Mouse (Mus musculus): ENCODE results near the gene Cab39l.

GRCm38 (mm10) chr14:59627142-59627680 is 186.4 kb downstream of the Cab39l start:
- TF ChIP-seq CTCF (IDR thresholded peaks at IDR 0.05; ENCODE audit: low read depth, low read length): no peak
- no peak for TF ChIP-seq POLR2A (IDR thresholded peaks at IDR 0.05; ENCODE audit: borderline replicate concordance, low read depth, low read length)
